Mouse (Mus musculus) forebrain, embryonic 13.5 days (tissue): ENCODE data around the gene Zfp385b. TPM values are rescaled to one million over a fixed set of nuclear protein-coding genes. Genes with fewer than 3 reads are reported as not detected.

Experiments used
- ATAC-seq: fragments of 200-750 bp; cut with Nextera tagmentation; 2 replicates; pipeline ENCODE4 v1.8.0; 2017
- H3K27ac ChIP-seq: fragments of 300-500 bp; sonication (generic); 2 replicates; pipeline ENCODE4 v1.5.1; 2015; ENCODE audit warnings: inconsistent platforms, mild to moderate bottlenecking, moderate library complexity
- H3K27me3 ChIP-seq: fragments of 300-500 bp; sonication (generic); 2 replicates; pipeline ENCODE4 v1.6.1; 2015; ENCODE audit warnings: mild to moderate bottlenecking, inconsistent platforms
- H3K36me3 ChIP-seq: fragments of 300-500 bp; sonication (generic); 2 replicates; pipeline ENCODE4 v1.6.1; 2015; ENCODE audit warnings: mild to moderate bottlenecking, inconsistent platforms; ENCODE audit not compliant: poor library complexity, severe bottlenecking
- H3K4me1 ChIP-seq: fragments of 300-500 bp; sonication (generic); 2 replicates; pipeline ENCODE4 v1.6.1; 2015; ENCODE audit warnings: inconsistent platforms
- H3K4me2 ChIP-seq: fragments of 300-500 bp; sonication (generic); 2 replicates; pipeline ENCODE4 v1.6.1; 2015; ENCODE audit warnings: inconsistent platforms, mild to moderate bottlenecking, moderate library complexity
- H3K4me3 ChIP-seq: fragments of 300-500 bp; sonication (generic); 2 replicates; pipeline ENCODE4 v1.5.1; 2015; ENCODE audit warnings: mild to moderate bottlenecking, inconsistent platforms
- H3K9ac ChIP-seq: fragments of 300-500 bp; sonication (generic); 2 replicates; pipeline ENCODE4 v1.6.1; 2015; ENCODE audit warnings: mild to moderate bottlenecking, inconsistent platforms
- H3K9me3 ChIP-seq: fragments of 300-500 bp; sonication (generic); replicated peaks from 2 replicates; pipeline ENCODE4 v1.6.1; 2016; ENCODE audit warnings: inconsistent platforms
- WGBS: fragments of 180-500 bp; shearing (Covaris S2); methylation state at CpG from one replicate; pipeline ENCODE4 v1.1.7; 2015; 5-methylcytosine and 5-hydroxymethylcytosine counted together
- polyA plus RNA-seq: library from polyadenylated mRNA; unstranded; fragments of >200 nt; fragmentation: Nextera tagmentation; extraction: Ambion mirVana; gene quantifications from 2 replicates; pipeline ENCODE4 v1.2.1, GENCODE M21; 2015

Gene Zfp385b
- polyA plus RNA-seq, 1 experiment from 2014 or later, result 4.6 TPM

DNA sequence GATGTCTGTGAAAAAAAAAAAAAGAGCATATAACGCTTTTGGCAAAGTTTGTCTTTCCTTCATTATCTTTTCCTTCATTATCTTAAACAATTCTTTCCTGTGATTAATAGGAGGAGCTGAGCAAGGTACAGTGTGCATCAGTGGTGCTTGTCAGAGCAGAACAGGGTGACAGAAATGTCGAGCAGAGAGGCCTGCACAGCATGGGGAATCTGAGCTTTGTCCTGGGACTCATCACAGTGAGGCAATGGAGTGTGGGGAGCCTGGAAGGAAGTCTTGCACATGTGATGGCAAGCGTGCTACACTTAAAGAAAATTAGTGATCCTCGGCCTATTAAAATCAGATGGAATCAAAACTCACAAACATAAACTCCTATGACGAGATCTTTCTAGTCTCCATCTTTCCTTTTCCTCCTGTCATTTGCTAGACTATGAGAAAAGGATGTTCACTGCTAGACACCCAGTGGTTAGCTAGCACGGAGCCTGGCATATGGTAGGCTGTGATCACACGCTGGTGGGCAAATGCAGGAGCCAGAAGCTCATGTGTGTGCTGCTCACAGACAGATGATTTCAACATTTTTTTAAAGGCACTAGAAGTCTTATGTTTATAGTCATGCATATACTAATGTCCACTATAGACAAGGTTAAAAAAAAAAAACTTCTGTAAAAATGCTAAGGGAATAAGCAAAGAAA, 209.0 kb downstream of the Zfp385b start:
- ATAC-seq, result no peak
- no peak overlapping the region for H3K4me3 ChIP-seq

DNA sequence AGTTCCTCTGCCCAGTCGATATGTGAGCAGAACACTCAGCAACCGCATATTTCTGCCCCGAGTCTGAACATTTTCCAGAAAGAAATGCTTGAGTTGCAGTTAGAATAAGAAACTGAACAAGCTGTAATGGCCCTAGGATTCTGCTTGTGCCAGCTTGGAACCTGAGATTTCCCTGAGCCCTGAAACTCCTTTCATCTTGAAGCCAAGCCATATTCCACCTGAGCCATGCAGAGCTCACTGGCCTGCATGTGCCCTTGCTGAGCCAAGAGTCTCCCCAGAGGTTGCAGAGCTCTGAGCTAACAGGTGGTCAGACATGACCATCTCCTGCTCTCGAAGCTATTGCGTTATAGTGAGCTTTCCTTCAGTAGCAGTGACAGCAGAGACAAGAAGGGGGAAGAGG, 210.0 kb downstream of the Zfp385b start:
- Histone ChIP-seq H3K4me3 (no peak overlapping the region), H3K27ac (no peak overlapping the region), H3K4me1 (no peaks in the 10 kb centered on the region), H3K4me2 (no peak overlapping the region), H3K9me3 (no peaks in the 10 kb centered on the region), H3K27me3 (no peaks in the 10 kb centered on the region), H3K36me3 (no peaks in the 10 kb centered on the region), H3K9ac (no peak overlapping the region)
- 82% methylated on average over 5 of the region's 5 CpGs for WGBS
- ATAC-seq, result no peak

More for the DNA sequence above, 209.0 kb downstream of the Zfp385b start:
- Histone ChIP-seq H3K27ac (no peak overlapping the region), H3K9me3 (no peaks in the 10 kb centered on the region), H3K36me3 (no peaks in the 10 kb centered on the region), H3K4me2 (no peak overlapping the region), H3K27me3 (no peaks in the 10 kb centered on the region), H3K4me1 (no peaks in the 10 kb centered on the region), H3K9ac (no peak overlapping the region)
- 78% methylated on average over 7 of the region's 7 CpGs for WGBS

DNA sequence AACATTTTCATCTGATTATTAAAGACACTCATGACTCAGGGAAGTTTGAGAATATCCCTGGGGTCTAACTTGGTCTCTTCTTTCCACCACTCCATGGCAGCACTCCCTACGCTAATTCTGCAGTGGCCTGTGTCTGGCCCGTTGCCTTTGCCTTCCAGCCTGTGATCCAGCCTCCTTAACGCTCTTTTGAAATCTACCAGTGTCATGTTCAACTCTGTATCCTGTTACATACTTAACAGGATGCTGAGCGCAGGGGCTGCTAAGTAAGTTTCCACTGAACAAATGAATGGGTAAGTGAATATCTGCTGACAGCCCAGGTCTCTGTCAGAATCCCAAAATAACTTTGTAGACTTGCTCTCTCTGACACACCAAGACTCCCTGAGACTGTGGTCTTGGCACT, 210.8 kb downstream of the Zfp385b start:
- 80% methylated on average over 4 of the region's 4 CpGs for WGBS

DNA sequence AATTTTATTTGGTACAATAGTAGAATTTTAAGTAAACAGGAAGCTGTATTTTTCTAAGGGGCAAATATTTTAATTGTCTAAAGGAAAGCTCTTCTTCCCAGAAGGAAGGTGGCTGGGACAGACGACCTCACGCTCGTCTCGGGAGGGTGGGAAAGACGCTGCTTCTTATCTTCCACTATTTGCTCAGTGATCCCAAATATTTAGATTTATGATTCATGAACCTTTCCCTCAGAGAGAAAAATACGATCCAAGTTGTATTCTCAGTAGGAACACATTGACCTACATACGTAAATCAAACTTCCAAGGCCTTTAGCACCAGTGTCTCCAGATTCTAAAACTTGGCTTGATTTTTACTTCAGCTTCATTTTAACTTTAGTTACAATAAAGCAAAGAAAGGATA, 226.0 kb downstream of the Zfp385b start:
- no peaks in the 10 kb centered on the region for H3K36me3 ChIP-seq
- H3K4me1 ChIP-seq, result 0 out of 2 replicates have a peak, but pooled peaks cover 4% of the 10 kb centered on the region
- H3K9ac ChIP-seq, result no peak overlapping the region
- H3K4me3 ChIP-seq, result no peak overlapping the region
- H3K27me3 ChIP-seq, result no peaks in the 10 kb centered on the region
- ATAC-seq, result no peak
- H3K27ac ChIP-seq, result no peak overlapping the region
- no peak overlapping the region for H3K4me2 ChIP-seq
- H3K9me3 ChIP-seq, result no peaks in the 10 kb centered on the region
- WGBS, result 92% methylated on average over 7 of the region's 7 CpGs

More for the DNA sequence above, 210.8 kb downstream of the Zfp385b start:
- no peak for ATAC-seq
- no peak overlapping the region for H3K9ac ChIP-seq
- H3K36me3 ChIP-seq, result no peaks in the 10 kb centered on the region
- H3K4me3 ChIP-seq, result no peak overlapping the region
- no peak overlapping the region for H3K27ac ChIP-seq
- H3K9me3 ChIP-seq, result no peaks in the 10 kb centered on the region
- H3K4me2 ChIP-seq, result no peak overlapping the region
- no peaks in the 10 kb centered on the region for H3K27me3 ChIP-seq
- H3K4me1 ChIP-seq, result no peaks in the 10 kb centered on the region

DNA sequence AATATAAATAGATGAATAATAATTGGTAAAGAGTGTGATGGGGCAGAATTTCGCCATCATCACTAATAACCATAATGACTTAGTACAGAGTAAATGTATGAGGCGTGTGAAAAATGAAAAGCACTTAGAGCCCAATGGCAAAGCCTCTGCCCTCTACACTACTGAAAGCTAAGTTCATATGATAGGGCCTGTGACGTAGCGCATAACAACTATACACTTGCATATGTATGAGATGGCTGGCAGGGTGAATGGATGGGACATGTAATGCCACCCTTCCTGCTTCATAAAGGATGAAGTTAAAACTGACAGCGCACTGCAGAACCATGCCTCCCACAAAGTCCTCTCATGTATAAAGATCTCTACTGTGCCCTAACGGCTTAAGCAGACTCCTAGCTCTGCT, 226.9 kb downstream of the Zfp385b start:
- H3K27me3 ChIP-seq, result no peaks in the 10 kb centered on the region
- H3K9me3 ChIP-seq, result 0 out of 2 replicates have a peak, but pooled peaks cover 2% of the 10 kb centered on the region
- H3K4me3 ChIP-seq, result no peak overlapping the region
- H3K27ac ChIP-seq, result no peak overlapping the region
- no peaks in the 10 kb centered on the region for H3K36me3 ChIP-seq
- no peak overlapping the region for H3K4me2 ChIP-seq
- 89% methylated on average over 6 of the region's 6 CpGs for WGBS
- 0 out of 2 replicates have a peak, but pooled peaks cover 4% of the 10 kb centered on the region for H3K4me1 ChIP-seq
- peak; percentile 59; the same call in 1 of the 2 replicates for ATAC-seq
- no peak overlapping the region for H3K9ac ChIP-seq

DNA sequence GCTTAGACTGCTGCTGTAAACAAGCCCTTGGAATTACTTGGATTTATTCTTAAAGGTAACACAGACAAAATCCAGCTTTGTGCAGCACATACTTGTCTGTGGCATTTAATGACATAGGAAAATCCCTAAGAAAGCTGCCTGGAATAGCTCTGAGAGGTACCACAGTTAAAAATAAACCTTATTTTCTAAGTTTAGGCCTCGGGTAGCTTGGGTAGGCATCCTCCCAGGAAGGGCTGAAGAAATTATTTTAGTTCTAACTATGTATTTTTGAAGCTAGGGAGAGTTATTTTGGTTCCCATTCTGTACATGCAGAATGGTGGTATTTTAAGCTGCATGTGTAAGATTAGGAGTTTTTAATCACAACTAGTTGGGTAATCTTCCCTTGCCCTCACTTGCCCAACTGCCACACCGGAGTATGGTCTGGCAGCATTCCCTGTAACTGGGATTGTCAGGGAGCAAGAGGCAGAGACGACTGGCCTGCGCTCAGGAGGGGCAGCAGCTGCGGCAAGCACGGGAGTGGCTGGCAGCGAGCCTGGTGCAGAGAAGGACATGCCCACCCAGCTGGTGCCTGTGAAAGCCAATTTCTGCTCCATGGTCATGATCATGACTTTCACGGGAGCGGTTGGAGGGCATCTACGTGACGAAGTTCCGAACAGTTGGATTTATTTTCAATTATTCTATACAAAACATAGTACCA, 230.1 kb downstream of the Zfp385b start:
- H3K27me3 ChIP-seq, result no peaks in the 10 kb centered on the region
- WGBS, result 74% methylated on average over 12 of the region's 12 CpGs
- no peak overlapping the region for H3K4me3 ChIP-seq
- H3K36me3 ChIP-seq, result no peaks in the 10 kb centered on the region
- H3K4me1 ChIP-seq, result 0 out of 2 replicates have a peak, but pooled peaks cover 4% of the 10 kb centered on the region
- H3K4me2 ChIP-seq, result no peak overlapping the region
- ATAC-seq, result peak; percentile 76
- H3K27ac ChIP-seq, result no peak overlapping the region
- peaks cover 11% of the 10 kb centered on the region for H3K9me3 ChIP-seq
- no peak overlapping the region for H3K9ac ChIP-seq

DNA sequence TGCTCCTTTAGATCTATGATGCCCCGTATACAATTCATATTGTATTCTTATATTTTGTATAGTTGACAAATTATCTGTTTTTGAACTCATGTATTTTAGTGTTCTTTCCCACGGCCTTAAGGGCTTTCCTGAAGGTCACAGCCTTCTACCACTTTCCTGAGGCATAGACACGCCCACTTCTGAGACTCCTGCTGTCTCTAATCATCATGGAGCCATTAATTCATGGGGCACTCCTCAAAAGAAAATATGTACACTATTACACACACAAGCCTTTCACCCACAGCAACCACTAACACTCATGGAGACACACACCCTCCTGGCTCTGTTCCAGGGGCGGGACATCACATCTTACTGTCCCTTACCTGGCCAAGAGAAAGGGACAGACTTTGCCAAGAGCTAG, 232.1 kb downstream of the Zfp385b start:
- no peak overlapping the region for H3K4me3 ChIP-seq
- H3K36me3 ChIP-seq, result no peaks in the 10 kb centered on the region
- 0 out of 2 replicates have a peak, but pooled peaks cover 4% of the 10 kb centered on the region for H3K4me1 ChIP-seq
- H3K9ac ChIP-seq, result no peak overlapping the region
- 80% methylated on average over 4 of the region's 4 CpGs for WGBS
- ATAC-seq, result no peak
- H3K4me2 ChIP-seq, result no peak overlapping the region
- H3K9me3 ChIP-seq, result peaks cover 11% of the 10 kb centered on the region
- H3K27me3 ChIP-seq, result no peaks in the 10 kb centered on the region
- H3K27ac ChIP-seq, result no peak overlapping the region

DNA sequence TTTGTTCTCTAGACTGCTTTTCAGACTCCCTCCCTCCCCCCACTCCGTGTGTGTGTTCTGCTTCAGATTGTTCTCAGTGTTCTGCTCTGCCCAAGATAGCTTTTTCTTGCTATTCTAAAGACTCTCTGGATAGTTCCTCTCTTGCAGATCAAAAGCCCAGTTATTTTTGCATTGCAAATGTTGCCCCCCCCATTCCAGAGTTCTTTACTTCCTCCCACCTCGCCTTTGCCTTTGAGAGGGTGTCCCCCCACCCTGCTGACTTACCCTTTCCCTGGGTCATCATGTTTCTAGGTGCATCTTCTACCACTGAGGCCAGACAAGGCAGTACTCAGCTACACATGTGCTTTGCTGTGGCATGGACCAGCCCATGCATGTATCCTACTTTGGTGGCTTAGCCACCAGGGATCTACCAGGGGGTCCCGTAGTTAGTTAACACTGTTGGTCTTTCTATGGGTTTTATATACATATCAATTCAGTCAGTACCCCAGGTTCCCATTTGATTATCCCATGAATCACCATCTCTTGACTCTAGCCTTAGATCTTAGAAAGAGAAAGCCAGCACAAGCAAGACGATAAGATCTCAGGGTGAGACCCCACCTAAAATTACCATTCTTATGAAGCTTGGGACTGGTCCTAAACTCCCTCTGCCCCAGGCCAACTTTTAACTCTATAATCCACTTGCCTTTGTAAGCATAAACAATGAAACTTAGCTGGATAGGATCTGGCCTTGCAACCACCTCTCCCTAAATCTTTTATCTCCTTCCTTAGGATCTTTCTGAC, 232.7 kb downstream of the Zfp385b start:
- 0 out of 2 replicates have a peak, but pooled peaks cover 4% of the 10 kb centered on the region for H3K4me1 ChIP-seq
- no peak overlapping the region for H3K4me3 ChIP-seq
- 73% methylated on average over 4 of the region's 4 CpGs for WGBS
- H3K9me3 ChIP-seq, result peaks cover 11% of the 10 kb centered on the region
- H3K27ac ChIP-seq, result no peak overlapping the region
- no peak overlapping the region for H3K9ac ChIP-seq
- ATAC-seq, result no peak
- no peak overlapping the region for H3K4me2 ChIP-seq
- H3K36me3 ChIP-seq, result no peaks in the 10 kb centered on the region
- no peaks in the 10 kb centered on the region for H3K27me3 ChIP-seq

DNA sequence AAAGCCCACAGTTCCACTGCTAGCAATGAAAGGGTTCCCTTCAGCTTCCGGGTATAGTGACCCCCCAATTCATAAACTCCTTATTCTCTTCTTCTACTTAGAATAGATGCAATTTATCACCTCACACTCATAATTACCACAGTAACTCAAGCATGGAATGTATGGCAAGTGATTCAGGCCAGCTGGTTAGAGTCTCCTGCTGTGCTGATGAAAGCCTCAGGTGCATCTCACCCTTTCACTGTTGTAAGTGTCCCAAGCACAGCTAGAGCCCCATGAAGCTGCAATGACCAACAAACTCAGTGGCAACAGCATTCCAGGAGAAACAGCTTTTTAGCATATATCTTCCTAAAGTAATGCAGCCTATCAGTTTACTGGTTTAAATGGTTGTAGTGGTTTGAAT, 235.9 kb downstream of the Zfp385b start:
- H3K36me3 ChIP-seq, result no peaks in the 10 kb centered on the region
- H3K9me3 ChIP-seq, result peaks cover 11% of the 10 kb centered on the region
- H3K27me3 ChIP-seq, result no peaks in the 10 kb centered on the region
- H3K4me2 ChIP-seq, result no peak overlapping the region
- no peak overlapping the region for H3K27ac ChIP-seq
- no peak overlapping the region for H3K9ac ChIP-seq
- 60% methylated on average over 1 of the region's 1 CpGs for WGBS
- ATAC-seq, result no peak
- H3K4me3 ChIP-seq, result no peak overlapping the region
- H3K4me1 ChIP-seq, result no peaks in the 10 kb centered on the region

DNA sequence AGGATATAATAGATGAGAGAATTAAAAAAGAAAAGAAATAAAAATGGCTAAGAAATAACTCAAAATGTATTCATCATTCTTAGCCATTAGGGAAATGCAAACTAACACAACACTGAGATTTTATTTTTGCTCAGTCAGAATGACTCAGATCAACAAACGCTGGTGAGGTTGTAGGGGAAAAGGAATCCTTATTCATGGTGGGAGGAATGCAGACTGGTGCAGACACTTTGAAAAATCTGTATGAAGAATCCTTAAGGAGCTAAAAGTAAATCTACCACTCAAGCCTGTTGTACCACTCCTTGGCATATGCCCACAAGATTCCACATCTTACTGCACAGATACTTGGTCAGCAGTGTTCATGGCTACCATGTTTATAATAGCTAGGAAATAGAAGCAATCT, 242.9 kb downstream of the Zfp385b start:
- WGBS, result 81% methylated on average over 1 of the region's 1 CpGs
- Histone ChIP-seq H3K9ac (no peak overlapping the region), H3K4me2 (no peak overlapping the region), H3K36me3 (no peaks in the 10 kb centered on the region), H3K27me3 (no peaks in the 10 kb centered on the region), H3K4me3 (no peak overlapping the region), H3K4me1 (no peaks in the 10 kb centered on the region), H3K27ac (no peak overlapping the region), H3K9me3 (no peaks in the 10 kb centered on the region)
- no peak for ATAC-seq

DNA sequence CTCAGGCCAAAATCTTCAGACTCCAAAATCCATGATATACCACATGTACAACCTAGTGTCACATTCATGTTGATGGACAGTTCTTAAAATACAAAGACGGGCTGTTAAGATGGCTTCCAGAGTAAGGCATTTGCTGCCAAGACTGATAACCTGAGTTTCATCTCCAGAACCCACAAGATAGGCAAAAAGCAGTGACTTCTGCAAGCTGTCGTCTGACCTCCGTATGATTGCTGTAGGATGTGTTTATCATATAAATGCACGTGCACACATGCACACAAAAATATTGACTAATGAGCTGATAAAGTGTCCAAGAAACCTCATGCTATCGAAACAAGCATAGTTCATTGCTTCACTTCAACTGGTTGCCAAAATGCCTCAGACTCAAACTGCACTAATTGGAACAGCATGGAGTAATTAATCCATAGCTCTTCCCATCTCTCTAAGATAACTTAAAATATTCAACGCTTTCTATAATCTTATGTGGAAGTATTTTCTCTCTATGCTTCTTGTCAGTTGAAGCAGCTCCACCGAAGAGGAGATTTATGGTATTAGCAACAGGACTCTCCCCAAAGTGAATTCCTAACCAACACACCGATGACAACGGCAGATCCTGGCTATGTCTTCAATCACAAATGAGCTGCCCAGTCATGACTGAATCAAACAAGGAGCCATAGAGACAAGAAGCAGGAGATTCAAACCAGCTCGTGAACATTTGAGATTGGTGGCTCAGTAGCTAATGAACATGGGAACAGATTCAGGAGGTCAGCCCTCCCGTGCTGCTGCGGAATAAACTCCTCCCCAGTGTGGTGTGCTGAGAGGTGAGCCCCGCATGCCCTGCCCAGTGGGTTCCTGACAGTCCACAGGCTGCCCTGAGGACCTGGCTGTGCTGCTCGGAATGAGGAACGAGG, 251.7 kb downstream of the Zfp385b start:
- Histone ChIP-seq H3K4me2 (no peak overlapping the region), H3K27ac (no peak overlapping the region), H3K36me3 (no peaks in the 10 kb centered on the region), H3K4me1 (no peaks in the 10 kb centered on the region), H3K9ac (no peak overlapping the region), H3K9me3 (no peaks in the 10 kb centered on the region), H3K27me3 (no peaks in the 10 kb centered on the region), H3K4me3 (no peak overlapping the region)
- no peak for ATAC-seq
- WGBS, result 82% methylated on average over 15 of the region's 15 CpGs
